Mouse (Mus musculus) thymus, adult 2 months (tissue): ENCODE results near the gene Gm14137. TPM values are rescaled to one million over a fixed set of nuclear protein-coding genes. Genes with fewer than 3 reads are reported as not detected.

ENCODE experiments used
- DNase-seq: peaks from one replicate; pipeline ENCODE4 v3.0.0; 2021
- H3K27ac ChIP-seq: fragments of 200-500 bp; 2 replicates; pipeline ENCODE4 v1.5.1; 2012; ENCODE audit warnings: low read length, control low read depth; ENCODE audit not compliant: control insufficient read depth, insufficient read depth
- H3K27me3 ChIP-seq: fragments of 200-500 bp; 2 replicates; pipeline ENCODE4 v1.6.1; 2012; ENCODE audit warnings: mild to moderate bottlenecking, low read length, moderate library complexity, mixed read lengths; ENCODE audit not compliant: control insufficient read depth, insufficient read depth
- H3K36me3 ChIP-seq: fragments of 200-500 bp; 2 replicates; pipeline ENCODE4 v1.6.1; 2012; ENCODE audit warnings: mild to moderate bottlenecking, low read length, moderate library complexity; ENCODE audit not compliant: control insufficient read depth, insufficient read depth
- H3K4me1 ChIP-seq: fragments of 200-500 bp; replicated peaks from 2 replicates; pipeline ENCODE4 v1.6.1; 2012; ENCODE audit warnings: low read length; ENCODE audit not compliant: control insufficient read depth, insufficient read depth
- H3K4me3 ChIP-seq: fragments of 200-500 bp; 2 replicates; pipeline ENCODE4 v1.5.1; 2012; ENCODE audit warnings: mild to moderate bottlenecking, low read length, control low read depth, moderate library complexity; ENCODE audit not compliant: control insufficient read depth, insufficient read depth
- CTCF ChIP-seq: fragments of 200-500 bp; IDR thresholded peaks from 2 replicates; pipeline ENCODE4 v1.5.1; 2012; ENCODE audit warnings: mild to moderate bottlenecking, control low read depth, low read length, moderate library complexity, borderline replicate concordance; ENCODE audit not compliant: control insufficient read depth, poor library complexity, insufficient read depth; ENCODE audit errors: extremely low read depth
- POLR2A ChIP-seq: fragments of 200-500 bp; IDR thresholded peaks from 2 replicates; pipeline ENCODE4 v1.6.1; 2012; ENCODE audit warnings: mild to moderate bottlenecking, low read length, control low read depth, moderate library complexity; ENCODE audit not compliant: control insufficient read depth, poor library complexity, insufficient read depth; ENCODE audit errors: extremely low read depth
- WGBS: fragments of 180-500 bp; shearing (Covaris S2); methylation state at CpG from one replicate; pipeline ENCODE4 v1.1.7; 2018; 5-methylcytosine and 5-hydroxymethylcytosine counted together
- polyA plus RNA-seq: library from polyadenylated mRNA; depleted of rRNA; stranded (reverse); fragments of >200 nt; gene quantifications from 2 replicates; pipeline ENCODE4 v1.2.3, GENCODE M21; 2012

Gm14137 gene
- polyA plus RNA-seq, 1 experiment = 0.70 TPM

GRCm38 (mm10) chr2:119172446-119172845 is 1.9 kb upstream of the Gm14137 start:
- no peak overlapping the region for H3K4me3 ChIP-seq
- peaks cover 6% of the 10 kb centered on the region; the same call in 1 of the 2 replicates for H3K27me3 ChIP-seq
- H3K27ac ChIP-seq = no peak overlapping the region
- DNase-seq = no peak
- 95% methylated on average over 7 of the region's 7 CpGs for WGBS
- no peaks in the 10 kb centered on the region for H3K36me3 ChIP-seq
- TF ChIP-seq CTCF (no peak), POLR2A (no peak)
- peaks cover 6% of the 10 kb centered on the region; the same call in 1 of the 2 replicates for H3K4me1 ChIP-seq

- no peak for TF ChIP-seq POLR2A
- no peak for TF ChIP-seq CTCF
- H3K27ac ChIP-seq = no peak overlapping the region
- H3K36me3 ChIP-seq = no peaks in the 10 kb centered on the region
- no peaks in the 10 kb centered on the region; the same call in 1 of the 2 replicates for H3K27me3 ChIP-seq
- DNase-seq = no peak
- no peaks in the 10 kb centered on the region for H3K4me1 ChIP-seq
- WGBS = 54% methylated on average over 13 of the region's 13 CpGs
- no peak overlapping the region for H3K4me3 ChIP-seq
Measured at GRCm38 (mm10) chr2:119172862-119173576, 1.3 kb upstream of the Gm14137 start.

- no peaks in the 10 kb centered on the region for H3K27me3 ChIP-seq
- no peak for DNase-seq
- no peak overlapping the region for H3K4me3 ChIP-seq
- TF ChIP-seq CTCF (no peak), POLR2A (no peak)
- no peaks in the 10 kb centered on the region for H3K36me3 ChIP-seq
- WGBS = 96% methylated on average over 14 of the region's 14 CpGs
- no peak overlapping the region for H3K27ac ChIP-seq
- no peaks in the 10 kb centered on the region for H3K4me1 ChIP-seq
Measured at GRCm38 (mm10) chr2:119174866-119175265, 557 bp downstream of the Gm14137 start.

GRCm38 (mm10) chr2:119175614-119176013 is 1.3 kb downstream of the Gm14137 start:
- Histone ChIP-seq H3K36me3 (peaks cover 5% of the 10 kb centered on the region; the same call in 1 of the 2 replicates), H3K4me1 (no peaks in the 10 kb centered on the region), H3K4me3 (no peak overlapping the region), H3K27me3 (no peaks in the 10 kb centered on the region), H3K27ac (no peak overlapping the region)
- TF ChIP-seq CTCF (no peak), POLR2A (no peak)
- 79% methylated on average over 6 of the region's 6 CpGs for WGBS
- no peak for DNase-seq

GRCm38 (mm10) chr2:119176761-119177160 is 2.5 kb downstream of the Gm14137 start:
- TF ChIP-seq CTCF (no peak), POLR2A (no peak)
- Histone ChIP-seq H3K27ac (no peak overlapping the region), H3K4me1 (no peaks in the 10 kb centered on the region), H3K27me3 (no peaks in the 10 kb centered on the region), H3K4me3 (no peak overlapping the region), H3K36me3 (peaks cover 5% of the 10 kb centered on the region; the same call in 1 of the 2 replicates)
- DNase-seq = no peak
- 93% methylated on average over 3 of the region's 3 CpGs for whole genome bisulfite sequencing

GRCm38 (mm10) chr2:119177384-119177939 is 3.2 kb downstream of the Gm14137 start:
- DNase-seq = no peak
- TF ChIP-seq CTCF (no peak), POLR2A (no peak)
- Histone ChIP-seq H3K36me3 (peaks cover 5% of the 10 kb centered on the region; the same call in 1 of the 2 replicates), H3K4me1 (no peaks in the 10 kb centered on the region), H3K27me3 (no peaks in the 10 kb centered on the region), H3K27ac (no peak overlapping the region), H3K4me3 (no peak overlapping the region)
- 88% methylated on average over 5 of the region's 5 CpGs for WGBS

GRCm38 (mm10) chr2:119182914-119183313 is 8.6 kb downstream of the Gm14137 start:
- Histone ChIP-seq H3K36me3 (peaks cover 17% of the 10 kb centered on the region), H3K4me1 (no peaks in the 10 kb centered on the region), H3K27ac (no peak overlapping the region), H3K4me3 (no peak overlapping the region), H3K27me3 (no peaks in the 10 kb centered on the region)
- DNase-seq = no peak
- 98% methylated on average over 7 of the region's 7 CpGs for WGBS
- TF ChIP-seq POLR2A (no peak), CTCF (no peak)
